Mouse (Mus musculus) CH12.LX (cell line): ENCODE data around the gene Nabp1. TPM values are rescaled to one million over a fixed set of nuclear protein-coding genes. Genes with fewer than 3 reads are reported as not detected.
A peak's percentile ranks its signal among the peaks of the same experiment; 100 is the strongest.

Experiments
- DNase-seq: peaks from one replicate; pipeline ENCODE4 v3.0.0-alpha.2; 2013; ENCODE audit errors: extremely low read depth
- H3K27ac ChIP-seq: 2 replicates; pipeline ENCODE4 v1.5.1; 2012; ENCODE audit warnings: low read depth, mild to moderate bottlenecking, control low read depth, moderate library complexity; ENCODE audit not compliant: insufficient read depth
- H3K27me3 ChIP-seq: replicated peaks from 2 replicates; pipeline ENCODE3; 2012; ENCODE audit warnings: inconsistent platforms
- H3K36me3 ChIP-seq, 2 experiments: replicated peaks in 1 of 2; 2 replicates each; pipeline versions ENCODE3 to v1.6.1; 2012; ENCODE audit warnings: inconsistent platforms in 1 of 2, low read length in 1 of 2, mild to moderate bottlenecking in 1 of 2, mixed read lengths in 1 of 2, moderate library complexity in 1 of 2; ENCODE audit not compliant: control insufficient read depth in 1 of 2, insufficient read depth in 1 of 2
- H3K4me1 ChIP-seq, 2 experiments: 2 replicates each; pipeline ENCODE4 v1.6.1; 2012; ENCODE audit warnings: inconsistent platforms in 1 of 2, moderate library complexity in 1 of 2; ENCODE audit not compliant: insufficient read depth in 2 of 2, control insufficient read depth in 1 of 2
- H3K4me2 ChIP-seq: 2 replicates; pipeline ENCODE4 v1.6.1; 2012; ENCODE audit warnings: low read depth, mild to moderate bottlenecking, control low read depth; ENCODE audit not compliant: poor library complexity, insufficient read depth, severe bottlenecking
- H3K4me3 ChIP-seq, 3 experiments: fragments of 150-350 bp in 1 of 3; sonication (generic) in 1 of 3; replicated peaks in 1 of 3; 2 replicates each; pipeline versions ENCODE3 to v1.5.1; 2011 to 2012; ENCODE audit warnings: low read depth in 2 of 3, low read length in 2 of 3, mild to moderate bottlenecking in 2 of 3, moderate library complexity in 2 of 3, control low read depth in 1 of 3, improper control_type of control experiment in 1 of 3, inconsistent platforms in 1 of 3, mixed read lengths in 1 of 3; ENCODE audit not compliant: poor library complexity in 1 of 3
- H3K79me2 ChIP-seq: replicated peaks from 2 replicates; pipeline ENCODE4 v1.6.1; 2012; ENCODE audit warnings: mild to moderate bottlenecking, moderate library complexity; ENCODE audit not compliant: control insufficient read depth, poor library complexity, insufficient read depth, severe bottlenecking; ENCODE audit errors: extremely low read depth
- H3K9ac ChIP-seq: 2 replicates; pipeline ENCODE4 v1.6.1; 2012; ENCODE audit warnings: low read depth, mild to moderate bottlenecking, control low read depth, moderate library complexity; ENCODE audit not compliant: insufficient read depth
- H3K9me3 ChIP-seq: replicated peaks from 2 replicates; pipeline ENCODE3; 2012; ENCODE audit warnings: low read length, inconsistent platforms, mixed read lengths
- BHLHE40 ChIP-seq: IDR thresholded peaks from 2 replicates; pipeline ENCODE4 v1.6.1; 2011; ENCODE audit warnings: mild to moderate bottlenecking, low read depth, low read length, improper control_type of control experiment
- CHD1 ChIP-seq: IDR thresholded peaks from 2 replicates; pipeline ENCODE4 v1.6.1; 2012; ENCODE audit warnings: low read depth, low read length, improper control_type of control experiment, inconsistent platforms
- CHD2 ChIP-seq: IDR thresholded peaks from 2 replicates; pipeline ENCODE4 v1.6.1; 2011; ENCODE audit warnings: low read length, improper control_type of control experiment
- CTCF ChIP-seq, 2 experiments: IDR thresholded peaks in 1 of 2; conservative IDR thresholded peaks in 1 of 2; 2 replicates each; pipeline ENCODE4 v1.5.1; 2011 to 2012; ENCODE audit warnings: low read depth in 2 of 2, low read length in 2 of 2, improper control_type of control experiment in 1 of 2, inconsistent platforms in 1 of 2, mild to moderate bottlenecking in 1 of 2, moderate library complexity in 1 of 2
- E2F4 ChIP-seq: IDR thresholded peaks from 2 replicates; pipeline ENCODE4 v1.6.1; 2011; ENCODE audit warnings: low read depth, low read length, improper control_type of control experiment; ENCODE audit not compliant: insufficient replicate concordance
- ELF1 ChIP-seq: IDR thresholded peaks from 2 replicates; pipeline ENCODE4 v1.6.1; 2014; ENCODE audit warnings: low read depth, mild to moderate bottlenecking, inconsistent platforms, low read length, improper control_type of control experiment
- EP300 ChIP-seq: IDR thresholded peaks from 2 replicates; pipeline ENCODE4 v1.6.1; 2011; ENCODE audit warnings: low read length, improper control_type of control experiment
- ETS1 ChIP-seq: conservative IDR thresholded peaks from 2 replicates; pipeline ENCODE4 v1.6.1; 2012; ENCODE audit warnings: low read depth, mild to moderate bottlenecking, inconsistent platforms, low read length, improper control_type of control experiment, moderate library complexity
- GABPA ChIP-seq: IDR thresholded peaks from 2 replicates; pipeline ENCODE4 v1.6.1; 2012; ENCODE audit warnings: low read depth, low read length, improper control_type of control experiment, inconsistent platforms; ENCODE audit not compliant: insufficient replicate concordance
- HCFC1 ChIP-seq: IDR thresholded peaks from 2 replicates; pipeline ENCODE4 v1.6.1; 2012; ENCODE audit warnings: low read depth, mild to moderate bottlenecking, inconsistent platforms, low read length, improper control_type of control experiment
- IRF4 ChIP-seq: IDR thresholded peaks from 2 replicates; pipeline ENCODE4 v1.6.1; 2014; ENCODE audit warnings: low read depth, mild to moderate bottlenecking, inconsistent platforms, low read length, improper control_type of control experiment
- JUN ChIP-seq: IDR thresholded peaks from 2 replicates; pipeline ENCODE4 v1.6.1; 2011; ENCODE audit warnings: low read depth, mild to moderate bottlenecking, low read length, improper control_type of control experiment, moderate library complexity; ENCODE audit not compliant: insufficient read depth
- JUND ChIP-seq: conservative IDR thresholded peaks from 2 replicates; pipeline ENCODE4 v1.6.1; 2011; ENCODE audit warnings: low read depth, low read length, improper control_type of control experiment
- KAT2A ChIP-seq: IDR thresholded peaks from 2 replicates; pipeline ENCODE4 v1.6.1; 2012; ENCODE audit warnings: low read length, improper control_type of control experiment, inconsistent platforms; ENCODE audit not compliant: insufficient replicate concordance
- MAFK ChIP-seq: IDR thresholded peaks from 2 replicates; pipeline ENCODE4 v1.6.1; 2011; ENCODE audit warnings: low read length, improper control_type of control experiment; ENCODE audit not compliant: insufficient replicate concordance
- MAX ChIP-seq: IDR thresholded peaks from 2 replicates; pipeline ENCODE4 v1.6.1; 2011; ENCODE audit warnings: low read length, improper control_type of control experiment
- MAZ ChIP-seq: IDR thresholded peaks from 2 replicates; pipeline ENCODE4 v1.6.1; 2012; ENCODE audit warnings: low read depth, mild to moderate bottlenecking, inconsistent platforms, low read length, improper control_type of control experiment, moderate library complexity
- MEF2A ChIP-seq: IDR thresholded peaks from 2 replicates; pipeline ENCODE4 v1.6.1; 2014; ENCODE audit warnings: low read depth, mild to moderate bottlenecking, inconsistent platforms, low read length, improper control_type of control experiment, borderline replicate concordance
- MXI1 ChIP-seq: IDR thresholded peaks from 2 replicates; pipeline ENCODE4 v1.6.1; 2011; ENCODE audit warnings: mild to moderate bottlenecking, low read depth, low read length, improper control_type of control experiment
- MYC ChIP-seq: IDR thresholded peaks from 2 replicates; pipeline ENCODE4 v1.6.1; 2011; ENCODE audit warnings: low read depth, mild to moderate bottlenecking, improper control_type of control experiment, low read length
- NELFE ChIP-seq: IDR thresholded peaks from 2 replicates; pipeline ENCODE4 v1.6.1; 2011; ENCODE audit warnings: low read depth, low read length, improper control_type of control experiment
- NRF1 ChIP-seq: IDR thresholded peaks from 2 replicates; pipeline ENCODE4 v1.6.1; 2014; ENCODE audit warnings: low read depth, mild to moderate bottlenecking, inconsistent platforms, low read length, improper control_type of control experiment, moderate library complexity
- PAX5 ChIP-seq: IDR thresholded peaks from 2 replicates; pipeline ENCODE4 v1.6.1; 2012; ENCODE audit warnings: low read length, inconsistent platforms, mixed read lengths
- POLR2A ChIP-seq: IDR thresholded peaks from 2 replicates; pipeline ENCODE4 v1.6.1; 2011; ENCODE audit warnings: low read depth, mild to moderate bottlenecking, improper control_type of control experiment, low read length
- POLR2AphosphoS2 ChIP-seq: IDR thresholded peaks from 2 replicates; pipeline ENCODE4 v1.6.1; 2011; ENCODE audit warnings: low read depth, low read length, improper control_type of control experiment
- RAD21 ChIP-seq: IDR thresholded peaks from 2 replicates; pipeline ENCODE4 v1.6.1; 2011; ENCODE audit warnings: low read depth, mild to moderate bottlenecking, low read length, improper control_type of control experiment, moderate library complexity
- RCOR1 ChIP-seq: conservative IDR thresholded peaks from 2 replicates; pipeline ENCODE4 v1.6.1; 2012; ENCODE audit warnings: low read depth, mild to moderate bottlenecking, inconsistent platforms, low read length, improper control_type of control experiment
- SIN3A ChIP-seq: IDR thresholded peaks from 2 replicates; pipeline ENCODE4 v1.6.1; 2012; ENCODE audit warnings: low read length, improper control_type of control experiment, inconsistent platforms
- SMC3 ChIP-seq: IDR thresholded peaks from 2 replicates; pipeline ENCODE4 v1.6.1; 2011; ENCODE audit warnings: low read depth, low read length, improper control_type of control experiment
- TBP ChIP-seq: conservative IDR thresholded peaks from 2 replicates; pipeline ENCODE4 v1.6.1; 2011; ENCODE audit warnings: low read depth, low read length, improper control_type of control experiment
- TCF12 ChIP-seq: IDR thresholded peaks from 2 replicates; pipeline ENCODE4 v1.6.1; 2014; ENCODE audit warnings: low read depth, mild to moderate bottlenecking, inconsistent platforms, low read length, improper control_type of control experiment
- UBTF ChIP-seq: IDR thresholded peaks from 2 replicates; pipeline ENCODE4 v1.6.1; 2012; ENCODE audit warnings: low read depth, mild to moderate bottlenecking, inconsistent platforms, low read length, improper control_type of control experiment, moderate library complexity
- USF1 ChIP-seq: IDR thresholded peaks from 2 replicates; pipeline ENCODE4 v1.6.1; 2014; ENCODE audit warnings: low read depth, mild to moderate bottlenecking, inconsistent platforms, low read length, improper control_type of control experiment
- USF2 ChIP-seq: conservative IDR thresholded peaks from 2 replicates; pipeline ENCODE4 v1.6.1; 2011; ENCODE audit warnings: low read depth, low read length, improper control_type of control experiment
- ZC3H11A ChIP-seq: IDR thresholded peaks from 2 replicates; pipeline ENCODE4 v1.6.1; 2012; ENCODE audit warnings: low read depth, mild to moderate bottlenecking, inconsistent platforms, low read length, improper control_type of control experiment
- ZKSCAN1 ChIP-seq: IDR thresholded peaks from 2 replicates; pipeline ENCODE4 v1.6.1; 2012; ENCODE audit warnings: low read depth, inconsistent platforms, low read length, improper control_type of control experiment, borderline replicate concordance
- ZMIZ1 ChIP-seq: IDR thresholded peaks from 2 replicates; pipeline ENCODE4 v1.6.1; 2012; ENCODE audit warnings: low read depth, mild to moderate bottlenecking, inconsistent platforms, low read length, improper control_type of control experiment
- ZNF384 ChIP-seq: IDR thresholded peaks from 2 replicates; pipeline ENCODE4 v1.6.1; 2012; ENCODE audit warnings: low read depth, low read length, improper control_type of control experiment, inconsistent platforms
- dilution Hi-C: fragments of 300-500 bp; cut with MboI; formaldehyde crosslinking; loops from 2 replicates; pipeline ENCODE4 v1.14.3; 2020; ENCODE audit warnings: low sequenced_read_pairs; ENCODE audit not compliant: extremely low pct_unique_long_range_greater_than_20kb, extremely low pct_ligation_motif_present
- in situ Hi-C: fragments of 300-500 bp; cut with MboI; formaldehyde crosslinking; loops from 3 replicates; pipeline ENCODE4 v1.14.3; 2019; ENCODE audit warnings: low sequenced_read_pairs, low pct_ligation_motif_present, low pct_unique_long_range_greater_than_20kb, mixed read lengths
- polyA plus RNA-seq: library from polyadenylated mRNA; unstranded; fragments of >175 nt; gene quantifications from 2 replicates; pipeline ENCODE4 v1.2.1, GENCODE M21; 2012; ENCODE audit warnings: low read depth; ENCODE audit not compliant: insufficient read length
- total RNA-seq, 2 experiments: library from RNA; depleted of rRNA; stranded (reverse); fragments of 300-350 nt in 1 of 2; fragments of >200 nt in 1 of 2; gene quantifications; 2 replicates each; pipeline ENCODE4 v1.2.3; 2012 to 2014

Gene Nabp1
- total and polyA plus RNA-seq, 3 experiments: 32.7 to 52.0 (median 33.7) TPM

GRCm38 (mm10) chr1:51477656-51478081 is 556 bp downstream of the Nabp1 start:
- H3K36me3 ChIP-seq: peaks cover 7 to 17% of the 10 kb centered on the region in 2 experiments
- peak overlapping the region; percentile 72 for H3K4me2 ChIP-seq
- DNase-seq: peak; percentile 38
- in situ Hi-C loops (loop anchor here (5.0 kb wide), 1 partner anchor 120 kb away; no protein-coding TSS in a partner anchor), dilution Hi-C loops (no loop called here)
- no peaks in the 10 kb centered on the region for H3K9me3 ChIP-seq
- H3K79me2 ChIP-seq: peaks cover 17% of the 10 kb centered on the region
- no peaks in the 10 kb centered on the region for H3K27me3 ChIP-seq
- TF ChIP-seq RCOR1 (no peak), MAFK (no peak), ZMIZ1 (no peak), BHLHE40 (peak; percentile 59), JUND (no peak), SMC3 (no peak), ELF1 (no peak), USF2 (no peak), UBTF (0 out of 2 replicates have a peak, but pooled peaks have one; percentile 42), TCF12 (no peak), CHD2 (no peak), MXI1 (no peak; the same call in 1 of the 2 replicates), RAD21 (no peak), NRF1 (no peak), ZNF384 (no peak), POLR2AphosphoS2 (no peak), MAZ (0 out of 2 replicates have a peak, but pooled peaks have one; percentile 21), JUN (no peak), HCFC1 (no peak; the same call in 1 of the 2 replicates), MAX (peak; percentile 64; the same call in 1 of the 2 replicates), USF1 (peak; percentile 37), KAT2A (no peak), MEF2A (no peak), ZKSCAN1 (no peak), TBP (no peak), EP300 (no peak), PAX5 (no peak), MYC (peak; percentile 70; the same call in 1 of the 2 replicates), E2F4 (no peak), SIN3A (no peak), GABPA (no peak), IRF4 (no peak), CHD1 (peak; percentile 93), POLR2A (no peak), ZC3H11A (no peak), CTCF (conservative IDR thresholded peaks at IDR 0.05 in 1 of 2, IDR thresholded peaks at IDR 0.05 in 1 of 2; ENCODE audit: low read depth in 2 of 2, low read length in 2 of 2) (no peak), NELFE (no peak), ETS1 (no peak)
- H3K27ac ChIP-seq: no peak overlapping the region
- H3K4me3 ChIP-seq: peak overlapping the region; percentile 65 to 96 (median 70)
- H3K9ac ChIP-seq: peak overlapping the region; percentile 88
- H3K4me1 ChIP-seq: peaks cover 5 to 44% of the 10 kb centered on the region in 2 experiments; a peak in 3 of 4 replicates
